Mouse (Mus musculus): ENCODE measurements around the gene Gatc.

- TF ChIP-seq CTCF (IDR thresholded peaks at IDR 0.05; ENCODE audit: low read depth) (no peak), EP300 (IDR thresholded peaks at IDR 0.05; ENCODE audit: low read depth) (no peak)
Observed at GRCm38 (mm10) chr5:115340007-115340406, 971 bp downstream of the Gatc start.
